Mouse (Mus musculus) midbrain, embryonic 10.5 days (tissue): ENCODE results near the gene Arpp21. TPM values are rescaled to one million over a fixed set of nuclear protein-coding genes. Genes with fewer than 3 reads are reported as not detected.

Source experiments
- DNase-seq: peaks from one replicate; pipeline ENCODE4 v3.0.0-alpha.2; 2017; ENCODE audit warnings: low spot score
- H3K27ac ChIP-seq: fragments of 300-500 bp; sonication (generic); replicated peaks from 2 replicates; pipeline ENCODE4 v1.5.1; 2016; ENCODE audit warnings: mild to moderate bottlenecking
- H3K27me3 ChIP-seq: fragments of 300-500 bp; sonication (generic); 2 replicates; pipeline ENCODE4 v1.6.1; 2016; ENCODE audit warnings: low read depth, mild to moderate bottlenecking; ENCODE audit not compliant: poor library complexity, severe bottlenecking
- H3K36me3 ChIP-seq: fragments of 300-500 bp; sonication (generic); 2 replicates; pipeline ENCODE4 v1.6.1; 2016; ENCODE audit warnings: mild to moderate bottlenecking, moderate library complexity
- H3K4me1 ChIP-seq: fragments of 300-500 bp; sonication (generic); 2 replicates; pipeline ENCODE4 v1.6.1; 2016
- H3K4me3 ChIP-seq: fragments of 300-500 bp; sonication (generic); 2 replicates; pipeline ENCODE4 v1.5.1; 2016; ENCODE audit warnings: mild to moderate bottlenecking, moderate library complexity
- H3K9me3 ChIP-seq: fragments of 300-500 bp; sonication (generic); replicated peaks from 2 replicates; pipeline ENCODE4 v1.6.1; 2016; ENCODE audit warnings: mild to moderate bottlenecking
- WGBS: fragments of 180-500 bp; shearing (Covaris S2); methylation state at CpG from one replicate; pipeline ENCODE4 v1.1.7; 2016; 5-methylcytosine and 5-hydroxymethylcytosine counted together
- polyA plus RNA-seq: library from polyadenylated mRNA; unstranded; fragments of >200 nt; fragmentation: Nextera tagmentation; extraction: Ambion mirVana; gene quantifications from 2 replicates; pipeline ENCODE4 v1.2.1, GENCODE M21; 2016

Arpp21 gene
- polyA plus RNA-seq, 1 experiment from 2014 or later, result 1.1 TPM

GRCm38 (mm10) chr9:112247183-112247582, 11.4 kb upstream of the Arpp21 start:
- Histone ChIP-seq H3K27me3 (no peaks in the 10 kb centered on the region), H3K4me3 (no peak overlapping the region), H3K4me1 (no peaks in the 10 kb centered on the region), H3K36me3 (no peaks in the 10 kb centered on the region), H3K9me3 (no peaks in the 10 kb centered on the region), H3K27ac (no peak overlapping the region)
- no peak for DNase-seq
- 85% methylated on average over 2 of the region's 2 CpGs for WGBS

- H3K9me3 ChIP-seq, result no peaks in the 10 kb centered on the region
- 83% methylated on average over 9 of the region's 9 CpGs for WGBS
- H3K4me3 ChIP-seq, result no peak overlapping the region
- peaks cover 55% of the 10 kb centered on the region for H3K27me3 ChIP-seq
- H3K27ac ChIP-seq, result no peak overlapping the region
- DNase-seq, result no peak
- H3K36me3 ChIP-seq, result no peaks in the 10 kb centered on the region
- H3K4me1 ChIP-seq, result peaks cover 19% of the 10 kb centered on the region
These were observed 2.4 kb upstream of the Arpp21 start for GRCm38 (mm10) chr9:112238168-112238567.

GRCm38 (mm10) chr9:112236551-112236950, 813 bp upstream of the Arpp21 start:
- Histone ChIP-seq H3K9me3 (no peaks in the 10 kb centered on the region), H3K4me1 (peaks cover 19% of the 10 kb centered on the region), H3K27me3 (peaks cover 72% of the 10 kb centered on the region), H3K4me3 (no peak overlapping the region), H3K27ac (no peak overlapping the region), H3K36me3 (no peaks in the 10 kb centered on the region)
- no peak for DNase-seq
- WGBS, result 90% methylated on average over 8 of the region's 8 CpGs

DNA sequence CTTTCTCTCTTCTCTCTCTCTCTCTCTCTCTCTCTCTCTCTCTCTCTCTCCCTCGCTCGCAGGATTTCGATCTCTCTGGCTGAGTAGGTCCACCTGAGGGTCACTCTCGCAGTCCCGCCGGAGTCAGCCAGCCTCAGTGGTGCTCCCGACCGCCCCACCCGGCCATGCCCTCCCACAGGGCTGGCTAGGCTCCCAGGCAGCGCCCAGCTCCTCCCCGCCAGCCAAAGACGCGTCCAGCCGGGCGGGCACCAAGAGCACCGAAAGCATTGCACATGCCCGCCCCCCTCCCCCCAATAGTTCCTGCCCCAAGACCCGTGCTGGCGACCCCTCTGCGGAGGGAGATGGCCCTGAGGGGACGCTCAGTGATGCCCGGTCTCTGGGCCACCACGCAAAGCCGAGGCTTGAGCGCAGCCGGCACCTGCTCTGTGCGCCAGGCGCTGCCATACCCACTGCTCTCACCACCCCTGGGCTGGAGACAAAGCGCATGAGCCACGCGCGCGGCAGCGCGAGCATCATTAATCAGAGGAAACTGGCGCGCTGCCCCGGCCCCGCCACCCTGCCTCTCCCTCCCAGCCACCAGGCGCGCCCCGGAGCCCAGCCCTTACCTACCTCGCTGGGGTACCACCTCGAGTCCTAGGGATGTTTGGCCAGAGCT, 570 bp downstream of the Arpp21 start:
- Histone ChIP-seq H3K36me3 (no peaks in the 10 kb centered on the region), H3K27ac (peak overlapping the region; percentile 78), H3K9me3 (no peaks in the 10 kb centered on the region), H3K27me3 (peaks cover 77% of the 10 kb centered on the region), H3K4me3 (peak overlapping the region; percentile 67), H3K4me1 (peaks cover 19% of the 10 kb centered on the region)
- peak; percentile 58 for DNase-seq
- under 1% methylated on average over 43 of the region's 44 CpGs for whole genome bisulfite sequencing

DNA sequence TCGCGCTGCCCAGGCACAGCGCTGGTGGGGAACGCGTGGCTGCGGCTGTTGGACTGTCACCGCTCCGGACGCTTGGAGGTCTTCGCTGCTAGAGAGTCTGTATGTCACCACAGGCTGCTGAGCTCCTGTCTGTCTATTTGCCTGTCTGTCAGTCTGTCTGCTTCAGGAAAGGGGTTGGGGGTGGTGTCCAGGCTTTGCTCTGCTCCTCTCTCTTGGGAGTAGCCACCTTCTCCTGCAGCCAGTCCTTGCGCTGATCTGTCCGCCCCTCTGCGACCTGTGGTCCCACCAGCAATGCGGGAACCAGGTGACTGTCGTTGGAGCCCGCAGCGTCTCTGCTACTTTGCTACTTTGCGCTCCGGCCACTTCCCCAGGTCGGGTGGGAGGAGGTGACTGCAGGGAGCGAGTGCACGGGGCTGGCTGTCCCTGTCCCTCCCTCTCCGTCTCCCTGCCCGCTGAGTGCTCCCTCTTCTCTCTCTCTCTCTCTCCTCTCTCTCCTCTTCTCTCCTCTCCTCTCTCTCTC, 1.2 kb downstream of the Arpp21 start:
- peak overlapping the region; percentile 78 for H3K27ac ChIP-seq
- peak overlapping the region; percentile 67 for H3K4me3 ChIP-seq
- H3K36me3 ChIP-seq, result no peaks in the 10 kb centered on the region
- peaks cover 81% of the 10 kb centered on the region for H3K27me3 ChIP-seq
- peaks cover 19% of the 10 kb centered on the region for H3K4me1 ChIP-seq
- no peaks in the 10 kb centered on the region for H3K9me3 ChIP-seq
- peak; percentile 50 for DNase-seq
- WGBS, result under 1% methylated on average over 24 of the region's 24 CpGs

DNA sequence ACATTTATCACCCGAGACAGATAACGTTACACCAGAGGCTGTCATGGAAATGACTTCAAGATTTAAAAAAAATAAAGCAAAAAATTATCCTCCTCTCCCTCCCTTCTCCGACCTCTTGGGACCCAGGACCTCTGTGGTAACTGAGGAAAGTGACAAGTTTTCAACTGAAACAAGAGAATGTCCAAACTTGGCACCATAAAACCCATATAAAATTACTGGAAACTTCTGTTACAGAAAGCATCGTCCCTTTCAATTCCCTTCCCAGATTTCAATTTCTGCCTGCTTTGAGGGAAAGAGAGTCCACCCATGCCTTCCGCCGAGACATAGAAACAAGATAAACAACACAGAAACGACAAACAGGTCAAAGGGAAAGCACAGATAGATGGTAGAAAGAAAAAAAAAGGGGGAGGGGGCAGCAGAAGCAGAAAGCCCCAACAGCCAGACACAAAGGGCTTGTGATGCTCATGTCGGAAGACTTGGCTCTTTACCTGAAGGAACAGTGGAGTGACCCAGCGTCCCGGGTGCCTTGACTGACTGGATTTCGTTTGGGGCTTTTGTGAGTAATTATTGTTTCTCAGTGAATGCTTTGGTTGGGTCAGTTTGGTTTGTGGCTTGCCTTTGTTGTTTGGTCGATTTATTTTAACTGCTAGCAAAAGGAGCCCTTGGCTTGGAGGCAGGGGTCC, 1.8 kb downstream of the Arpp21 start:
- no peak overlapping the region for H3K27ac ChIP-seq
- H3K9me3 ChIP-seq, result no peaks in the 10 kb centered on the region
- H3K4me3 ChIP-seq, result peak overlapping the region; percentile 67
- WGBS, result 22% methylated on average over 12 of the region's 12 CpGs
- no peak for DNase-seq
- peaks cover 19% of the 10 kb centered on the region for H3K4me1 ChIP-seq
- H3K27me3 ChIP-seq, result peaks cover 81% of the 10 kb centered on the region
- no peaks in the 10 kb centered on the region for H3K36me3 ChIP-seq

GRCm38 (mm10) chr9:112233378-112233777, 2.4 kb downstream of the Arpp21 start:
- WGBS, result 62% methylated on average over 6 of the region's 6 CpGs
- Histone ChIP-seq H3K4me3 (no peak overlapping the region), H3K27me3 (peaks cover 76% of the 10 kb centered on the region)

GRCm38 (mm10) chr9:112231935-112232575, 3.7 kb downstream of the Arpp21 start:
- Histone ChIP-seq H3K27ac (no peak overlapping the region), H3K4me3 (no peak overlapping the region), H3K36me3 (no peaks in the 10 kb centered on the region), H3K9me3 (no peaks in the 10 kb centered on the region), H3K27me3 (peaks cover 64% of the 10 kb centered on the region), H3K4me1 (peaks cover 19% of the 10 kb centered on the region)
- 66% methylated on average over 8 of the region's 8 CpGs for WGBS
- DNase-seq, result no peak

More at GRCm38 (mm10) chr9:112233378-112233777, 2.4 kb downstream of the Arpp21 start:
- H3K4me1 ChIP-seq, result peaks cover 19% of the 10 kb centered on the region
- H3K36me3 ChIP-seq, result no peaks in the 10 kb centered on the region
- no peak overlapping the region for H3K27ac ChIP-seq
- H3K9me3 ChIP-seq, result no peaks in the 10 kb centered on the region
- DNase-seq, result no peak

GRCm38 (mm10) chr9:112231383-112231782, 4.4 kb downstream of the Arpp21 start:
- no peak overlapping the region for H3K27ac ChIP-seq
- peaks cover 58% of the 10 kb centered on the region for H3K27me3 ChIP-seq
- no peaks in the 10 kb centered on the region for H3K9me3 ChIP-seq
- WGBS, result 80% methylated on average over 5 of the region's 5 CpGs
- H3K36me3 ChIP-seq, result no peaks in the 10 kb centered on the region
- H3K4me3 ChIP-seq, result no peak overlapping the region
- no peak for DNase-seq
- H3K4me1 ChIP-seq, result peaks cover 19% of the 10 kb centered on the region

DNA sequence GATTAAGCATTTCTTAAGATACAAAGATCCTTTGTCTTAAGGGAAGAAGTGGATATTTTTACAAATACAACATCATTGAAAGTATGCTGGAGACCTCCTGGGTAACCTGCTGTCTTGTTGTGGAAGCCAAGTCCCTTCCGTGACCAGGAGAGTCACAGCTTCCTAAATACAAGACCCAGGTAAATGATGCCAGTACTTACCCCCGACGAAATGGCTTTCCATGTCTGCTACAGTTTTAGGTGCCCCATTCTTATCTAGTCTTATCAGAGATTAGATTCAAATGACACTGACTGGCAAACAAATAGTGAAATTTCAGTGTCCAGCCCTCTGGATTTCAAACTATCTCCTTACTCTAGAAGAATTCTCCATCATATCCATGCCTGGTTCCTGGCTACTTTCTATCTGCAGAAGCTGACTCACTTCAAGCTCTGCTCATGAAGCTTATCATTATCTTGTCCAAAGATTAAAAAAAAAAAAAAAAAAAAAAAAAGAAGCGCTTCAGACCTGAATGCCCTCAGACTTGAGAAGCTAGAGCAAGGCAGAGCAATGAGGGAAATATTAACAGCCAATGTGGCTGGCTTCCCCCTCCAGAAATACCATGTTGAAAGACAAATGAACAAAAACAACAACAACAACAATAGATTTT, 4.9 kb downstream of the Arpp21 start:
- Histone ChIP-seq H3K9me3 (no peaks in the 10 kb centered on the region), H3K4me3 (no peak overlapping the region), H3K36me3 (no peaks in the 10 kb centered on the region), H3K27ac (no peak overlapping the region), H3K4me1 (peaks cover 19% of the 10 kb centered on the region), H3K27me3 (peaks cover 52% of the 10 kb centered on the region)
- DNase-seq, result no peak
- 88% methylated on average over 4 of the region's 4 CpGs for WGBS

GRCm38 (mm10) chr9:112228470-112228869, 7.3 kb downstream of the Arpp21 start:
- no peaks in the 10 kb centered on the region for H3K36me3 ChIP-seq
- H3K9me3 ChIP-seq, result no peaks in the 10 kb centered on the region
- H3K4me3 ChIP-seq, result no peak overlapping the region
- H3K27me3 ChIP-seq, result peaks cover 28% of the 10 kb centered on the region
- H3K27ac ChIP-seq, result no peak overlapping the region
- DNase-seq, result no peak
- WGBS, result 84% methylated on average over 3 of the region's 3 CpGs
- no peaks in the 10 kb centered on the region for H3K4me1 ChIP-seq

- Histone ChIP-seq H3K9me3 (no peaks in the 10 kb centered on the region), H3K27ac (no peak overlapping the region), H3K36me3 (no peaks in the 10 kb centered on the region), H3K4me1 (no peaks in the 10 kb centered on the region), H3K4me3 (no peak overlapping the region), H3K27me3 (peaks cover 15% of the 10 kb centered on the region)
- DNase-seq, result no peak
- 89% methylated on average over 13 of the region's 13 CpGs for WGBS
These were observed 8.6 kb downstream of the Arpp21 start for GRCm38 (mm10) chr9:112227174-112227573.
